Mouse (Mus musculus) monocyte, adult 59 days (primary cell): ENCODE measurements around the gene Ubap2l. TPM values are rescaled to one million over a fixed set of nuclear protein-coding genes. Genes with fewer than 3 reads are reported as not detected.

Experiments
- total RNA-seq, 2 experiments: library from RNA; stranded (reverse); gene quantifications; one replicate each; pipeline ENCODE4 v1.2.4; 2023

Ubap2l gene
- 100 to 1,000 TPM; 200 to 228 TPM for total RNA-seq

DNA sequence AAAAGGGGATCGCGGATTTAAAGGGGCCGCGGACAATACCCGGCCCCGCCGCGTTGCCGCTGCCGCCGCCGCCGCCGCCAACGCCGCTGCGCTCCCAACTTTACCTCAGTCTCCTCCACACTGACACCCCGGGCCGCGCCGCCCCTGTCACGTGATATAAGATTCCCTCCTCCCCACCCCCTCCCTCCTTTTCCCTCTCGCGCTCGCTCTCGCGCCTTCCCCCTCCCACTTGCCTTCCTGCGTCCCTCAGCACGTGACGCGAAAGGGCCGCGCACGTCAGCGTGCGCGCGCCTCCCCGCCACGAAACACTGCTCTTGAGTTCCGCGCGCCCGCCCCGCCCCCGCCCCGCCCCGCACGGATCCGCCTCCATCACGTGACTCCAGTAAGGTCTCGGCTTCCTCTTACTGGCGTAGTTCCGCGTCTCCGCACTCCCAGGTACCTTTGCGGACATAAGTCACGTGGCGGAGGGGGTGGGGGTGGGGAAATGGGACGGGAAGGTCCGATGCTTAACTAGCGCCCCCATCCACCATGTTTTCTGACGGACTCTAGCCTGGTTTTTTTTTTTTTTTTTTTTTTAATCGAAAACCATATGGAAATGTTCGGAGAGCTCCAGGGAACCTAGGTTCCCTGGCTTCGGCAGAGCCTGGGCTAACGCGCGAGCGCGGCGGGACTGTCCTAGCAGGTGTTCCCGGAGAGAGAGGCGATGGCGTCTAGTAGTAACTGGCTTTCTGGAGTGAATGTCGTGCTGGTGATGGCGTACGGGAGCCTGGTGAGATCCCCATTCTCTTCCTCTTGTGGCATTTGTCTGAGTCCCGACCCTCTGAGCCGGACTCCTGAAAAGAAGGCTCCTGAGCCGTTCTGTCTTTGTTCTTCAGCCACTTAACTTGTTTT lies at the start of gene Ubap2l:
Gene Ubap2l, minus strand, starts transcription at position 278 of the 891 bp plus-strand sequence.

DNA sequence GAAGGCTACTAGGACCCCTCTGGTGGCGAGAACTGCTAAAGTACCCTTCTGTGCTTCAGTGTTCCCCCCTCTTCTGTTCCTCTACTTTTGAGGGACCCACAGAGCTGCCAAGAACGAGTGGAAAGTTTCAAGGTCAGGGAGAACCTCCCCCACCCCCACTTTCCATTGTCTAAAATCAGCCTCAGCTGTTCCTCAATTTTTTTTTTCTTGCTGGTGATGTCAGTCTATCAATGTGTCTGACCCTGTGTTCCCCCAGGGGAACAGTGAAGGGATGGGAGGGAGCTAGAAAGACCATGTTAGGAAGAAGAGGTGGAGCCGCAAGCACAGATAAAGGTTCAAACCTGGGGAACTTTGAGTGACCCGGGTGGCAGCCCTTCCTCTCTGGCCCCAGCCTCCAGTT lies 19.9 kb upstream of the Ubap2l start, which contains the start of gene Tpm3:
Gene Tpm3, plus strand, starts transcription at position 356 of the 400 bp plus-strand sequence.

DNA sequence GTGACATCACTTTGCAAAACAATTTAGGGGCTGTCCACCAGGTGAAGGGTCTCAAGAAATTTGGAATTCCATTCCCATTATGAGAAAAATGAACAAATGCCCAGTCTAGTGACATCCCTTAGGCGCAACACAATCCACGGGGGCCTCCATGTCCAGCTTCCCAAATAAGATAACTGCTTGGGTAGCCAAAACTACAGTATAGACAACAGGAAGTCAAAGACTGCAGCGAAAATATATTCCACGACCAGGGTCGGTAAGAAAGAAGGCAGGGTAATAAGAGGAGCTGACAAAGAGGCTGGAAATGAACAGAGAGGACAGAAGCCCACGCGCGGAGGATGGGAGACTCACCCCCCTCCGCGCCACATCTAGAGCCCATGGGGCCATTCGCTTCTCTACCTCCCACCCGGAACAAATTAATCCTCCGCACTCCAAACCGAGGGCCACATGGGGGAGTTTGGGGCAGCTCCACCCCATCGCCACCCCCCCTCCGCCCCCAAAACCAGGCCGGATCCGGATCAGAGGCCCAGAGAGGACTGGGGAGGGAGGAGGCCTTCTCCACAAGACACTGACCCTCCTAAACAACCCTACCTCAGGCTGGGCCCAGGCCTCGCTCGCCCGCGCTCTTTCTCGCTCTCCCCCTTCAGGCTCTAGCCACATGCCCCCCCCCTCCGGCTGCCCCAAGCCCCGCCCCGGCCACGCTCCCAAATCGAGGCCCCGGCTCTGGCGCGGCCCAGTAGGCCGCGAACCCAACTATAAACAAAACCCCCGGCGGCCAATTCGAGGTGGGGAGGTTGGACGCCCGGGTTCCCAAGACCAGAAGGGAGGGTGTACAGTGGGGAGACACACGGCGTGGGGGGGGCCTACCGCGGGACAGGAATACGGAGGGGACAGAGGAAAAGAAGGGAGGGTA lies 732 bp downstream of the Ubap2l start, which contains the start of gene 4933434E20Rik:
Gene 4933434E20Rik, plus strand, starts transcription at position 196 of the 910 bp plus-strand sequence.

GRCm38 (mm10) chr3:89998612-89999054 lies 53.8 kb downstream of the Ubap2l start, which contains the start of gene Hax1:
Gene Hax1, minus strand, starts transcription at chr3:89998780.

GRCm38 (mm10) chr3:89963221-89963763 lies 89.1 kb downstream of the Ubap2l start, which contains the start of gene Atp8b2:
Gene Atp8b2, minus strand, starts transcription at chr3:89963508.

Other genes with a start within 250 kb of the Ubap2l start
- gene She, start 221.3 kb downstream of the Ubap2l start, total RNA-seq: under 1 TPM in 1 of 2 experiments, not detected in 1; 0.13 TPM
- 100 to 1,000 TPM; 326 to 334 TPM for gene Il6ra, start 139.4 kb downstream of the Ubap2l start, total RNA-seq
- gene Atp8b2, start 89.1 kb downstream of the Ubap2l start, total RNA-seq: 10 to 100 TPM; 39.7 to 43.8 TPM
- gene Hax1, start 53.8 kb downstream of the Ubap2l start, total RNA-seq: 10 to 100 TPM; 49.4 to 58.5 TPM
- gene 4933434E20Rik, start 992 bp downstream of the Ubap2l start, total RNA-seq: 10 to 100 TPM; 60.3 to 68.3 TPM
- gene Tpm3, start 20.0 kb upstream of the Ubap2l start, total RNA-seq: 100 to 1,000 TPM; 594 to 595 TPM
- under 1 TPM; 0.61 to 0.63 TPM for gene Nup210l, start 51.5 kb upstream of the Ubap2l start, total RNA-seq
- gene Rps27, start 161.0 kb upstream of the Ubap2l start, total RNA-seq: 1,000 to 10,000 TPM; 4,171 to 4,463 TPM
- 1 to 10 TPM; 1.5 to 1.8 TPM for gene Rab13, start 161.1 kb upstream of the Ubap2l start, total RNA-seq
- 10 to 100 TPM; 58.2 to 59.8 TPM for gene Jtb, start 179.0 kb upstream of the Ubap2l start, total RNA-seq
- under 1 TPM in 1 of 2 experiments, not detected in 1; 0.49 TPM for gene Creb3l4, start 190.9 kb upstream of the Ubap2l start, total RNA-seq
- gene Slc39a1, start 195.5 kb upstream of the Ubap2l start, total RNA-seq: 10 to 100 TPM; 60.0 to 71.1 TPM
- gene Crtc2, start 201.5 kb upstream of the Ubap2l start, total RNA-seq: 100 to 1,000 TPM in 1 of 2 experiments, 10 to 100 TPM in 1; 96.3 to 105 TPM
- gene Dennd4b, start 212.6 kb upstream of the Ubap2l start, total RNA-seq: 100 to 1,000 TPM in 1 of 2 experiments, 10 to 100 TPM in 1; 95.5 to 103 TPM
- gene Gatad2b, start 240.6 kb upstream of the Ubap2l start, total RNA-seq: 10 to 100 TPM; 77.6 to 81.0 TPM